Mouse (Mus musculus) embryo, embryonic 10.5 days (tissue): ENCODE results near the gene Qrfp.

Experiments
- DNase-seq: peaks from one replicate; pipeline ENCODE4 v3.0.0-alpha.2; 2015; ENCODE audit warnings: low spot score

Qrfp gene

DNA sequence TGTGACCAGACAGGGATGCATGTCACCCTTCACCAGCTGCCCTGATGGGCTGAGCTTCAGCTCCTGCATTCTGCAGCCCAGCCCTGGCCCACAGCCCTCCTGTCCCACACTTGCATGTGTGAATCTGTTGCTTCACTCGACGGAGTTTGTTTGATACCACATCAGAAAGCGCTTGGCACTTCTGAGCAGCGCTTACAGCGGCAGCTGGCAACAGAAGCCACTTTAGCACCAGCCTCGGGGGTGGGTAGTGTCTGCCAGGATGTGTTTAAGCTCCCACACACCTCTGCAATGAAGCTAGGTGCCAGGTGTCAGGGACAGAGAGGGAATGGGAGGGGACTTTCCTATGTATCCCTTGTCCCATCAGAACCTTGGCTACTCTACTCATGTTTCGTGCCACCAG is 4.3 kb upstream of the Qrfp start:
- DNase-seq: no peak

DNA sequence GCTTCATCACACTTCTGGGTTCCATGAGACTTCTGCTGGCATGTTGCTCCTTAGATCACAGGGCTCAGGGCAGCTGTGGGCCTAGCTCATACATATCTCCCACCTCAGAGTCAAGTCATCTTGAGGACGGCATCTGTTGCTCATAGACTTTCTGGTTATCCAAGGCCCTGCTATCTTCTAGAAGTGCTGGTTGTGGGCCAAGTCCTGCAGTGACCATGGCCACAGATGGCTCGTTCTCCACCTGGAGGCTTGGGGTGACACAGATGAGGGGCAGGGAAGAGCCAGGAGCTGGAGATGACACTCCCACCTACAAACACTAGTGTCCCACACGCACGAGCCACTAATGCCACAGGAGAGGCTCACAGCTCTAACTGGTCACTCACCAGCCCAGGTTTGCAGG is 3.3 kb upstream of the Qrfp start:
- DNase-seq: no peak

DNA sequence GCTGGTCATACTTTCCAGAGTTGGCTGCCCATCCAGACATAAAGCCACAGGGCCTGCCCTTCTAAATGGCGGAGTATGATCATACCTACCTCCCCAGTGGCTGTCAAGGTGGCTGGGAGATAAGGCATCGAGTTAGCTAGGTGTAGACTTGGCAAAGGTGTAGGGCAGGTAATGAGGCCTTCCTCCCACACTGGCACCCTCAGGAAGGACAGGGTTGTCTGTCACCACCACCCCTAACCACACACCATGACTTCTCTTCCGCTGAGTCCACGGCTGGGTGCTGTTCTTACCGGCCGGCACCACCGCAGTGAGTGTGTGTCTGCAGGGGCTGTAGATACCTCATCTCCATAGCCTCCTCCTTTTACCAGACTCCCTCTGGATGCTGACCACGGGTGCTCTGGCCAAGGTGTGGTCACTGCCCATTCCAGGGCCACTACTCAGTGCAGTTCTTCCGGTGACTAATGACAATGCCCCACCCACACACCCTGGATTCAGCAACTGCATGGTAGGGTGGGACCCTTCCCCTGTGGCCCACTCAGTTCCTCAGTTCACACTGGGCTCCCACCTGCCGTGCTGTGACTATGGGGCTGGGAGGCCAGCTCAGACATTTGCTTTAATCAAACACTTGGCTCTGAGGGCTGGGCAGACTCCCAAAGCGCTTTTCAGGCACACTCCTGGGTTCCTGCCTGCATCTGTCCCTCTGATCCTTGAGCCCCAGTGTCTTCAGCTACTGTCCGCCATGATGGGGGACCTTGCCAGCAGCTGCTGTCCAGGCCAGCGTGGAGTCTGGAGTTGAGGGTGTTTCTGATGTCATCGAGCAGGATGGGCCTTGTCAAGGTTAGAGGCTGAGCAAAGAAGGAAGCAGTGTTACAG is 942 bp upstream of the Qrfp start:
- no peak for DNase-seq

DNA sequence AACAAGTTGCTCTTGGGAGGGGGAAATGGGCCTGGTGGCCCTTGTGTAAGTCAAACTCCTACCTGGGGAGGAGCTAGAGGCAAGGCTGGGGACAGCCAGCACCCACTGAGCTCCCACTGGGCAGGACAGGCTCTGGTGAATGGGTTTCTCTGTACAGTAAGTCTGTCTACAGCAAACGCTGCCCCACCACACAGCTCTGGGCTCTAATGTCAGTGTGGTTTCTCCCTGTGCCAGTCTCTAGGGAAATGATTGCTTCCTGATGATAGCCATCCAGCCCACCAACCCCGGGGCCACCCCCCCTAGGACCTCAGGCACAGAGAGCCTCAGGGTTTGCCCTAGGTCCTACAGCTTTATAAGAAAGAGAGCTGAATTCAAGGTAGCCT is 1.0 kb downstream of the Qrfp start:
- DNase-seq: no peak

DNA sequence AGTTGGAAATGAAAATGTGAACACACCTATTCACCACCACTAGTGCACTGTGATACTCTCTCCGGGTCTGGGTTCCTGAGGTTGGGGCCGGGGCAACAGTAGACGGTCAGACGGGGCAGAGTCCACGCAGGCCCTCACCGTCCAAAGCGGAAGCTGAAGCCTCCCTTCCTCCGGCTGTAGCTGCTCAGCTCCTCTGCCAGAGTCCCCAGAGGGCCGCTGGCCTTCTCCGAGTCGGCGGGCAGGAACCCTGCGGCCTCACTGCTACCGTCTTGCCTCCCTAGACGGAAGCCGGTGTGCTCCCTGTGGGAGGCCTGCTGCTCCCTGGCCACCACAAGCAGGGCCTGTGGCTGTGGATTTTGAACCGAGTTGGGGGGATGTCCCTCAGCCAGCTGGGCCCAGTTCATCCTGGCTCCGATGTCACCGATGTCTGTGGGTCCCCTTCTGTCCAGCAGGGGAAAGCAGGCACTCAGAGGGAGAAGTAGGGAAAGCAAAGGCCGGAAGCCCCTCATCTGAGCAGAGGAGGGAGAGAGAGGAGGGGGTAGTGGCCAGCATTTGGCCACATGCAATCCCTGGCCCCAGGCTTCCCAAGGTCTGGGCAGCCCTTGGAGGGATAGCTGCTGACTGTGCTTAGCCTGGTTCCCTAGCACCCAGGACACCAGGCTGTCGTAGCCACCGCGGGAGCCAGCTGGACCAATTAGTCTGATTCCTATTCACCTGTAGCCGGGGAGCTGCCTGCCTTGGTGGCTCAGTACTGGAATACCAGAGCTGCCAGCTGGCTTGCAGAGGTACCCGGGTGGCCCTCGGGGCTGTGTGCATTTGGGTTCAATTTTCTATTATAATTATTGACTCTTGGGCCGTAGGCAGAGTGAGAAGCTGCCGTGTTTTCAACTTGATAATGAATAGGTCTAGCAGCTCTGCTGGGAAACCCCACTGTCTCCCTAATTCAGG is 1.7 kb downstream of the Qrfp start:
- DNase-seq: peak; percentile 30

DNA sequence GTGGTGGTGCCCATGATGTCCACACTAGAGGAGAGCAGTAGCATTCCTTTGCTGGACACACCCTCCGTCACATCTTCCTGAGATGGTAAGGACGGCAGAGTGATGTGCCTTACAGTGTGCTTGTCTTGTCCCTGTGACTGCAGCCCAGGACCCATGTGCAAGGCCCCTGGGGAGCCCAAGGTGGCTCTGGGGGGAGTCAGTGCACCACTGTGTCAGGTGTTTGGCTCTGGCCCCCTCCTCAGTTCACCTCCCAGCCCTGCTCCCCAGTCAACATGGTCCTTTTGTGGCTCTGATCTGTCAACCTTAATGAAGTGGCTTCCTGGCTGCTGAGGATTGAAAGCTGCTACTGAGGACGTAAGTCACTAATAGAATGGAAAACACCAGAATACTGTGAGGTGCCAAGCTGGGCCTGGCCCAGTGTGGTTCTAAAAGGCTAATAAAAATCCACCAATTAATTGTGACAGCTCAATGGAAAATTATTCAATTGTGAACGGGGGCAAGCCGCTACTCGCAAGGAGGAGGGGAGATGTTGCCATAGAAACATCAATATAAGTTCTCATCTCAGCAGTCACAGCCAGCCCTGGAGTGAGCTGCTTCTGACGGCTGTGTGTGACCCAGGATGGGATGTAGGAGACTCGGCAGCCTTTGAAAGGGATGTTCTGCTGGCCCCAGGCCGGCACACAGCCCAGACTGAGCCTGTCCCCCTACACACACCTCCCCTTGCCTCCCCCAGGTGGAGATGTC is 3.6 kb downstream of the Qrfp start:
- DNase-seq: peak; percentile 46

DNA sequence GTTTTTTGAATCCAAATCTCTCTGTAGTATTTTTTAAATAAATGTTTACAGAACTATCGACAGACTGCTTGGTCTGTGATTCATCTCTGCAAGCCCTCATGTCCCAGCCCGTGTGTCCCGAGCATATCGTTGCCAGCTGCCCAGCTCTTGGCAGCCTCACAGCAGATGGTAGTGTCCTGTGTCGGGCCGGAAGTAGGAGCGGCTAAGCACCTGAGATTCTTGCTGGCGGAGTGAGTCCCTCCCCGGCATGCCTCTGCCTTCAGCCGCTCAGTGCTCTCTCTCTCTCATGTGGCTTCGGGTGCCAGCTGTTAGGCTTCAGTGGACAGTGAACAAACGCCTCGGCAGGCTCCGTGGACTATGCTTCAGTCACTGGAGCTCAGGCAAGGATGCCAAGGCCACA is 6.9 kb downstream of the Qrfp start:
- no peak for DNase-seq

DNA sequence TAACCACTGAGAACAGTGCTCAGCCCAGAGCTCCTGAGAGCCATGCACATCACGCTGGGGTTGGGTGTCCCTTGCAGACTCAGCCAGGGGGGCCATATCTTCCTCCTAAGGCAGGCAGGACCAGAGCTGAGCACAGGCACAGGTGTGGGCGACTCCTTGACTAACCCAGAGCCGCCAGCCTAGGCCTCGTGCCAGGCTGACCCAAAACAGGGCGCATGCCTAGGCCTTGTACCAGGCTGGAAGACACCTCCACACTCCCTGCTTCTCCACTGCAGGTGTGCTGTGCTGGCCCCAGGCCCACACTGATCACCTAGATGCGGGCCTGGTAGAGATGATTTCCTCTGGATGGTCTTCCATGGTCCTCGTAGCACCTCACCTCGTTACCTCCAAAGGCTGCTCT is 7.6 kb downstream of the Qrfp start:
- no peak for DNase-seq

DNA sequence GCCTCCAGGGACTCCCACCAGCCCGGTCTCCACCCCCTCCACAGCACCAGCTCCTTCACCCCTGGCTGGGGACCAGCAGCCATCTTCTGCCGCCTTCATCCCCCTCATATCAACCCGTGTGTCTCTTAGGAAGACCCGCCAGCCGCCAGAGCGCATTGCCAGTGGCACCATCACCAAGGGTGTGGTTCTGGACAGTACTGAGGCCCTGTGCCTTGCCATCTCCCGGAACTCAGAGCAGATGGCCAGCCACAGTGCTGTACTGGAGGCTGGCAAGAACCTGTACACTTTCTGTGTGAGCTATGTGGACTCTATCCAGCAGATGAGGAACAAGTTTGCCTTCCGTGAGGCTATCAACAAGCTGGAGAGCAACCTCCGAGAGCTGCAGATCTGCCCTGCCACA is 9.0 kb downstream of the Qrfp start:
- no peak for DNase-seq

DNA sequence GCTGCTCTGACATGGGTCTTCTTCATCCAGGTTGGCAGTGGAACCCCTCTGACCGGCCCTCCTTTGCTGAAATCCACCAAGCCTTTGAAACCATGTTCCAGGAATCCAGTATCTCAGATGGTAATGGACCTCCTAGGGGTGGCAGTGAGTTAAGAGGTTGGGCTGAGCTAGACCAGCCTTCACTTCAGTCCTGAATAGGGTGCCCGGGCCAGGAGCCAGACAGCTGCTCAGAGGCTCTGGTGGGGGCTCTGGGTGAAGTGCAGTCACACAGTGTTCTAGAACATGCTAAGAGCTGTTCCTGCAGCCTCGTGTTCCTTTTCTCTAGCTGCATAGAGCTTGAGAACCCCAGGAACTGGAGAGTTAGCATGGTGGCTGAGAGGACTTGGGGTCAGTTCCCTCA is 13.4 kb downstream of the Qrfp start:
- no peak for DNase-seq

DNA sequence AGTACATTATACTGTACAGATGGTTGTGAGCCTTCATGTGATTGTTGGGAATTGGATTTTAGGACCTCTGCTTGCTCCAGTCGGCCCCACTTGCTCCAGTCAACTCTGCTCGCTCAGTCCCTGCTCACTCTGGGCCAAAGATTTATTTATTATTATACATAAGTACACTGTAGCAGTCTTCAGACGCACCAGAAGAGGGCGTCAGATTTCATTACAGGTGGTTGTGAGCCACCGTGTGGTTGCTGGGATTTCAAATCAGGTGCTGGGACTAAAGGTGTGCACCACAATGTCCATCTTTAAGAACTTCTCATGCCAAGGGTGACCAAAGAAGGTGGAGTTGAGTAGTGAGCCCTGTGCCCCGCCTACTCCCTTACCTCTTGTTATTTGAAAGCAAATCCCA is 17.8 kb downstream of the Qrfp start:
- DNase-seq: no peak

DNA sequence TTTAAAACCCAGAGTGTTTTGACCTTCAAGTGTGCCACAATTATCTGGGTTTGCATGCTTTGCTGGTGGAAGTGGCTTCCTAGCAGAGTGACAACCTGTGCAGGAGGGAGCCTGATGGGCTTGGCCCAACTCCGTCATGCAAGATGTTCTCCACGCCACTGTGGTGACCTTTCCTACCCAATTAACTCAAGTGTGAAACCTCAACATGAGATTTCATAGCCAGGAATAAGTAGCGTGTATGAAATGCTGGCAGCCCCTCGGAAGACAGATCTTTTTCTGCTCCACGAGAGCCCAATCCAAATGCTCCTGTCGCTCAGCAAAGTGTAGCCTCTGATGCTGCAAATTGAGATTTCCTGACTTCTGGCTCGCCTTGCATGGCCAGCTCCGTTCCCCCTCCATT is 19.1 kb downstream of the Qrfp start:
- no peak for DNase-seq

DNA sequence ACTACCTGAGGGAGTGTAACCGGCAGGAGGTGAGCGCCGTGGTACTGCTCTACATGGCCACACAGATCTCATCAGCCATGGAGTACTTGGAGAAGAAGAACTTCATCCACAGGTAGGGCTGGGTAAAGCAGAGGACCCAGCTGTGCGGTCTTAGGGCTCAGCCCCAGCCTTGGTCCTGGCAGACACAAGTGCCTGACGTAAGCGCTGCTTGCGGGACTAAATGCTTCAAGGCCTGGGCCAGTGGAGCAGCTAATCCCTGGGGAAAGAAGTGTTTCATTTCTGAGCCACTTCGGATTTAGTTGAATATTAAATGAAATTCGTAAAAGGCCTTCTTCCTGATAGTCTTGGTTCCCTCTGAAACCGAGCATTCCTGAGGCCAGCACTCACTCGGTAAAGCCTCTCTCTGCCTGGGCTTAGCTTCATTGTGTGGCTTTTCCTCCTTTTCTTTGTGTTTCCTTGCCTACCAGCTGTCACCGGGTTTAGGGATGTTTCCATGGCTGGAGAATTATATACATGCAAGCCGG is 19.6 kb downstream of the Qrfp start:
- DNase-seq: no peak

DNA sequence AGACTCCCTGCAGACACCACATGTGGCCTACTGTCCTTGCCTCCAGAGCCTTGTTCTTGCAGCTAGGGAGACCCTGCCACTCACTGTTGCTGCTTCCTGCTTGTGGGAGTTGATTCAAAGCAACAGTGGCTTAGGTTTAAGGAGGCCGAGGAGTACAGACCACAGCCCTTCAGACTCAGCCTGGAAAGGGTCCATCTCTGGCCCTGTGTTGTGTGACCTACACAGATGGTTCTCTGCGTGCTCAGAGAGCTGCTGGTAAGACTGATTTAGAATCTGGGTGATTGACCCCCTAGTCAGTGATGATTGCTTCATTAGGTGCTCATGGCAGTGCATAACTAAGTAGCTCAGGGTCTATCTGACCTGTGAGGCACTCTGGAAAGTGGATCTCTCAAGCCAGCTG is 21.2 kb downstream of the Qrfp start:
- no peak for DNase-seq

DNA sequence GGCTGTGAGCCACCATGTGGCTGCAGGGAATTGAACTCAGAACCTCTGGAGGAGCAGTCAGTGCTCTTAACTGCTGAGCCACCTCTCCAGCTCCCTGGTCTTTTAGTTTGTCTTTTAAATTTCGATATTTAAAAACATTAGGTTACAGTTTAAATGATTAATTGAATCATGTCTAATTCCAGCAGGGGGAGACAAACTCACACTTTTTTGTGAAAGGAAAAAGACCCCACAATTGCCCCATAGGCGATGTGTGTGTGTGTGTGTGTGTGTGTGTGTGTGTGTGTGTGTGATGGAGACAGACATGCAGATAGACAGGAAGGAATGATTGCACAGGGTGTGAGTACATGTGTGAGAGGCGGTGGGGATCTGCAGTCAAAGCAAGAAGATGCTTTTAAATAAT is 22.2 kb downstream of the Qrfp start:
- peak; percentile 43 for DNase-seq

DNA sequence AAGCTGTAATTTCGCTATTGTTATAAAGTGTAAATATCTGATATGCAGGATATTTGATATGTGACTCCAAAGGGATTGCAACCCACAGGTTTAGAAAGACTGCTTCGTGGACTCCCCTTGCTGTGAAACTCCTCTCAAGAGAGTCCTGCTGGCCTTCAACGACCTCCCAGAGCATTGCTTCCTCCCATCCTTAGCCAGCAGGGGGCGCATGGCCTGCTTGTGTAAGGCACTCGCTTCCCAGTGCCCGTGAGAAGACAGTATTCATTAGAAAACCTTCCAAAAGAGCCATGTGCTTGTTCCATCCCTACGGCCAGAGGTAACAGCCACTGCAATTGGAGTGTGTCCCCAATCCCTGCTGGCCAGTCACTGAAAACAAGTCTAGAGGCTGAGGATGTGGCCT is 23.4 kb downstream of the Qrfp start:
- DNase-seq: peak; percentile 91

DNA sequence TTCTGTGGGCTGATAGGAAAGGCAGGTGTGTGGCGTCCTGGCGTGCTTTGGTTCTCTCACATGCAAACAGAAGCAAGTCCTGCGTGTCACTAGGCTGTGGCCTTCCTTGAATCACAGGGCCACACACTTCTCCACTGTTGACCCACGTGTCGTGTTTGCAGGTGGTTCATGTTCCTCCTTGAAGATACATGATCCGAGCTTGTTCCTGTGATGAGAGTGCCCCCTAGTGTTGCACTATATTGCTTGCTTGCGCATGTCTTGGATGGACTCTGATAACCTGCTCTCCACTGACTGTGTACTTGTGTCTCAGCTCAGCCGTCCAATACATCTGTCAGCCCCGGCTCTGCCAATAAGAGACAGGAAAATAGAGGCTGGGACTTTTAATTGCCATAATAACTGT is 25.3 kb downstream of the Qrfp start:
- DNase-seq: peak; percentile 87

DNA sequence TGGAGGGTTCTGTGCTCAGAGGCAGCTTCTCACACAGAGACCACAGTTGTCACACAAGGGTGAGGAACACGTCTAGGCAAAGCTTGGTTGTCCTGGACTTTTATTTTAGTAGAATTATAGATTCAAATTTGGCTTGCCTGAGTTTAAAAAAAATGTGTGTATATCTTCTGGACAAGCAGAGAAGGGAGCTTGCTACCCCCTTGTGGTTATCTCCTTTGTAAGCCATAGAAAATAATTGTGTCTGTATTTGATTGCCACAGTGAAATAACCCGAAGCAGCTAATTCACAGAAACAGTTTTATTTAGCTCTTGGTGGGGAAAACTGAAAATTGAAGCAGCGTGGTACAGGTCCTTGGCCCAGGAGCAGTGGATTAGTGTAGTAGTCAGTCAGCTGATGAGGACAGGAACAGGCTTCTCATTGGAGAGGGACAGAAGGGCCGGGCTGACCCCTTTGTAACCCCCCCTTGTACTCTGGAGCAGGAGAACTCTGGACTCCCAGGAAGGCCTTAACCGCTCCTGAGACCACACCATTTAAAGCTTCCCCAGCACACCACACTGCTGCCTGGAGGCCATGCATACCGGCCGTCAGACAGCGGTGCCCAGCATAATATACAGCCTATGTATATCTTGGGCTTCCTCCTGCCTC is 27.3 kb downstream of the Qrfp start:
- no peak for DNase-seq

DNA sequence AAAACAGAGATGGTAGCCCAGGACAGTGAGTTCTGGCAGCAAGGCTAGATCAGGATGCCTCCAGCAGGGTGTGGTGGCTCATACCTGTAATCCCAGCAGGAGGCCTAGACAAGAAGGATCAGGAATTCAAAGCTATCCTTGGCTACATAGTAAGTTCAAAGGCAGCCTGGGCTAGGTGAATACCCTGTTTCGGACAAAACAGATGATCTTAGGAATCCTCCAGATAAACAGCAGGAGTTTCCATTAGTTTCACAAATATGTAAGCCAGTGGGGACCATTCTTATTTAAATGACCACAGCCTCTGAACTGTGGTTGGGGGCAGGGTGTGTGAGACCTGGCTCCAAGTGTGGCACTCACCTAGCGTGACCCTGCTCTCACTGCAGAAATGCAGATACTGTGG is 31.1 kb downstream of the Qrfp start:
- DNase-seq: no peak

DNA sequence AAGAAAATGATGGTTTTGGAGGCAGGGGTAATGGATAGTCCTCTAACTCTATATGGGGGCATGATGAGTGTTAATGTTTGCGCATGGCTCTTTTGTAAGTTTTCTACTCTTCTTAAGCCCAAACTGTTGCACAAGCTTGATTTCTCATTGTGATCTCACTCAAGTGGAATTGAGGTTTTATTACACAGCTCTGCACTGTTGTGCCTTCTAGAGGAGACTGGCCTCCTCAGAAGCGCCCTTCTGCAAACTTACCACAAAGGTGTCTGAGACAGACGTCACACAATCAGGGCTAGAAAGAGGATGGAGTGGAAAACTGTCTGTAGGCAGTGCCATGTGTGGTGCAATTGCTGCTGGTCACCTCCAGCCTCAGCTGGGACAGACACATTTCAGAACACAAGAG is 33.9 kb downstream of the Qrfp start:
- no peak for DNase-seq

DNA sequence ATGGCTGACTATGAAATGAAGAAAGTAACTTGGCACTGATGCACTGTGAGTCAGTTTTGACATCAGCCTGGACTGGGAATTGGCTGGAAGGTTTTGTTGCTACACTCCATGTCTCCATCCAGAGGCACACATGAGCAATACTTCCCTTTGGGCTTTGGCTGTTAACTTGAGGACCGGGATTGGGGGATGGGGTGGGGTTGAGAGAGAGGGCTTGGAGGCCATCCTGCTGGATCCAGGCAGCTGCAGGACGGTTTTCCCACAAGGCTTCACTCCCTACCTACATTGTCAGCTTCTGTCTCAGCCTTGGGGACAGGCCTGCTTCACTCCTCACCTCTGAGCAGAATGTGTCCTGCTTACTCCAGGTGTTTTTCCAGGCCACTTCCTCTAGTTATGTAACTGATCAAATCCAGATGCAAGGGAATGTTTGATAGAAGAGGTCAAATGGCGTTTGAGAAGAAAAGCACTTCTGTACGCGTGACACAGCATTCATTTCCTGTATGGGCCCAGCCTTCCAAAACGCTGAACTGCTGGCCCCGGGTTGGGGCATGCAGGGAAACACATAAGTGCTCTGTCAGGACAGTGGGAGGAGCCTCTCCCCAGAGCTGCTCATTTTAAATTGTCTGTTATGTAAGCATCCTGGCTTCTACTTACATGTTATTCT is 39.5 kb downstream of the Qrfp start:
- DNase-seq: peak; percentile 79
